Mouse (Mus musculus) heart, embryonic 15.5 days (tissue): Measurements from ENCODE around the gene Prdm1. TPM values are rescaled to one million over a fixed set of nuclear protein-coding genes. Genes with fewer than 3 reads are reported as not detected.

Experiments used
- ATAC-seq: fragments of 200-750 bp; cut with Nextera tagmentation; replicated peaks from 2 replicates; pipeline ENCODE4 v1.8.0; 2017; ENCODE audit warnings: low read depth, moderate TSS enrichment; ENCODE audit not compliant: insufficient number of reproducible peaks, insufficient read depth, low FRiP score
- H3K27ac ChIP-seq: fragments of 300-500 bp; sonication (generic); 2 replicates; pipeline ENCODE4 v1.5.1; 2015; ENCODE audit warnings: mild to moderate bottlenecking, inconsistent platforms
- H3K27me3 ChIP-seq: fragments of 300-500 bp; sonication (generic); 2 replicates; pipeline ENCODE4 v1.6.1; 2015; ENCODE audit warnings: inconsistent platforms
- H3K36me3 ChIP-seq: fragments of 300-500 bp; sonication (generic); 2 replicates; pipeline ENCODE4 v1.6.1; 2015; ENCODE audit warnings: mild to moderate bottlenecking, inconsistent platforms
- H3K4me1 ChIP-seq: fragments of 300-500 bp; sonication (generic); replicated peaks from 2 replicates; pipeline ENCODE4 v1.6.1; 2015; ENCODE audit warnings: inconsistent platforms
- H3K4me2 ChIP-seq: fragments of 300-500 bp; sonication (generic); 2 replicates; pipeline ENCODE4 v1.6.1; 2015; ENCODE audit warnings: inconsistent platforms, mild to moderate bottlenecking, moderate library complexity
- H3K4me3 ChIP-seq: fragments of 300-500 bp; sonication (generic); 2 replicates; pipeline ENCODE4 v1.5.1; 2015; ENCODE audit warnings: mild to moderate bottlenecking, inconsistent platforms
- H3K9ac ChIP-seq: fragments of 300-500 bp; sonication (generic); 2 replicates; pipeline ENCODE4 v1.6.1; 2015; ENCODE audit warnings: mild to moderate bottlenecking, inconsistent platforms
- H3K9me3 ChIP-seq: fragments of 300-500 bp; sonication (generic); replicated peaks from 2 replicates; pipeline ENCODE4 v1.6.1; 2016; ENCODE audit warnings: inconsistent platforms
- WGBS: fragments of 180-500 bp; shearing (Covaris S2); methylation state at CpG from one replicate; pipeline ENCODE4 v1.1.7; 2015; ENCODE audit warnings: mixed read lengths; 5-methylcytosine and 5-hydroxymethylcytosine counted together
- polyA plus RNA-seq: library from polyadenylated mRNA; unstranded; fragments of >200 nt; fragmentation: Nextera tagmentation; extraction: Ambion mirVana; gene quantifications from 2 replicates; pipeline ENCODE4 v1.2.1, GENCODE M21; 2015

The Prdm1 gene
- polyA plus RNA-seq, 1 experiment from 2014 or later = 0.83 TPM

DNA sequence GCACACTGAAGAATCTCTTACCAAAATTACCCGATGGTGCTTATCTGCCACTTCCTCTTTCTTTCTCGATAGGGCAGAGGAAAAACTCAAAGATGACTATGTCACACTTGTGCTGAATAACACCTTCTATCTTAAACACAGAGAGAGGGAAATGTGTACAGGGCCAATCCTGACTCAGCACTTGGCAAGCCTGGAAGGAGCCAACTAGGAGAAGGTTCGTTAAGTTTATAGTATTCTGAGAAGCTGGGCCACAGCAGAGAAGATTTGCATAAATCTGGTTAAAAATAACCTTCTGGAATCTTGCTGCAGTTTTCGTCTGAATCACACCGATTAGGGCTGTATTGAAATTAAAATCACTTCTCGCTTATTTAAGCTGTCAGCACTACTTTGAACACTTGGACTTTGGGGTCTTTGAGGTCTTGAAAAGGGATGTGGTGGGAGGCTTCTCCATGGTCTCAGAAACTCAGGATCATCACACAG lies 93.6 kb downstream of the Prdm1 start:
- Histone ChIP-seq H3K4me2 (no peak overlapping the region), H3K36me3 (no peaks in the 10 kb centered on the region), H3K9me3 (no peaks in the 10 kb centered on the region), H3K9ac (no peak overlapping the region), H3K27me3 (no peaks in the 10 kb centered on the region), H3K27ac (no peak overlapping the region), H3K4me1 (no peaks in the 10 kb centered on the region), H3K4me3 (no peak overlapping the region)
- no peak for ATAC-seq
- WGBS = 45% methylated on average over 6 of the region's 6 CpGs

DNA sequence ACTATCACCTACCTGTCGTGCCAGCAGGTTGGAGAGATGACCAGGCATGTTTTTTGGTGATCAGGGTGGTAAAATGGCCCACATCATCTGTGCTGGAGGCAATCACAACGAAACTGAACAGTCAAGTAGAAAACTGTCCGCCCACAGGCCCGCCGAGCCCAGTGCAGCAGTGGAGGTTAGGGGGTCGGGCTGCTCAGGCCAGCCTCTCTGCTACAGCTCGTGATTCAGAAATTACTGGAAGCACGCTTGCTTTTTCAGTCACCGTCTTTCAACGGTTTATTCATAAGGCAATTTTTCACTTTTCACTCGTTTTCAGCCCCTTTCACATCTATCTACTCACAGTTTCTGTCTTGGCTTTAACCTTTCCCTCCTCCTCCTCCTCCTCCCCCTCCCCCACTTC lies 96.1 kb downstream of the Prdm1 start:
- Histone ChIP-seq H3K9ac (no peak overlapping the region), H3K27ac (no peak overlapping the region), H3K9me3 (no peaks in the 10 kb centered on the region), H3K4me1 (no peaks in the 10 kb centered on the region; the same call in 1 of the 2 replicates), H3K27me3 (no peaks in the 10 kb centered on the region), H3K4me3 (no peak overlapping the region), H3K4me2 (no peak overlapping the region), H3K36me3 (no peaks in the 10 kb centered on the region)
- 79% methylated on average over 11 of the region's 11 CpGs for WGBS
- ATAC-seq = no peak

DNA sequence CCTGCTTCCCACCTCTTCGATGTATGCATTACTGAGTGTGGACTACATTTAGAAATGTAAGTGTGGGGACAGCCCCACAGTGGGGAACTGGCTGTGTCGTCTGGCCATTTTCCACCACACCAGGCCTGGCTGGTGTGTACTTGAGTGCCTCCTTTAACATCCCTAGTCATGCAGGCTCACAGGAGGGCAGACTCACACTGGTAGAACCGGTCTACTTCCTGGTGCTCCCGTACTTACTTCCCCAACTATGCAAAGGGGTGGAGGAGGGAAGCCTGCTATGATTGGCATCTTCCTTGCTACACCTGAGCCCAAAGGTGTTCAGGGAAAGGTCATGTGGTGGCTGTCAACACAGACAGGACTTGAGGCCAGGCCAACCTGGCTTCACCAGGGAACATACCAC lies 96.6 kb downstream of the Prdm1 start:
- no peaks in the 10 kb centered on the region for H3K9me3 ChIP-seq
- ATAC-seq = no peak

DNA sequence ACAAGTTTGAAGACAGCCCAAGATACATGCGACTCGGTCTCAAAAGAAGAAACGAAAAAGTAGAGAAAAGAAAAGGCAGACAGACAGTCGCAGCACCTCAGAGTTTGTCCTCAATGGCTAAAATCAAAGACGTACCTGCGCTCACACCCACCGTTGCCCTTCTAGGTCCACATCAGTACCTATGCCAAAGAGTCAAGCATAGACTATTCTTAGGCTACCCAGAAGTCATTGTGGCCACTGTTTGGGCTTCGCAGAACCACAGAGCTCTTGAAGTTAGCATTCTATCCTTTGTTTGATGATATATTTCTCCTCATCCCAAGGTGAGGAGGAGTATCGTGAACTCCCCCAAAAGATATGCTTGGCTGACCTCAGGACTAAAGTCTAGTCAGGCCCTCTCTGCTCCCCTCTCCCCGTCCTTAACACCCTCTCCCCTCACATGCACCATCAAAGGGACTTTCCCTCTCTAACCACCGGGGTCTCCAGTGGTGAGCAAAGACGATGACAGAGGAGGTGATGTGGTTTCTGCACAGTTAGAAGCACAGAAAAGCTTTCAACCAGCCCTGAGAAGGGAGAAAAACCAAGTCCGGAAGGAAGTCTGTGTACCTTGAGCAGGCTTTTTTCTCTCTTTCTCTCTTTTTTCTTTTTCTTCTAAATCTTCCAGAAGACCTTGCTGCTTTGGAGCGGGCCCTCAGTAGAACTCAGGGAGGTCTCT lies 99.0 kb downstream of the Prdm1 start:
- ATAC-seq = no peak
- Histone ChIP-seq H3K27ac (no peak overlapping the region), H3K36me3 (no peaks in the 10 kb centered on the region), H3K4me3 (no peak overlapping the region), H3K9me3 (no peaks in the 10 kb centered on the region), H3K9ac (no peak overlapping the region), H3K4me1 (no peaks in the 10 kb centered on the region; the same call in 1 of the 2 replicates), H3K27me3 (no peaks in the 10 kb centered on the region), H3K4me2 (no peak overlapping the region)
- 88% methylated on average over 14 of the region's 14 CpGs for WGBS

More for the DNA sequence above, 96.6 kb downstream of the Prdm1 start:
- no peaks in the 10 kb centered on the region for H3K36me3 ChIP-seq
- 76% methylated on average over 4 of the region's 4 CpGs for WGBS
- H3K27me3 ChIP-seq = no peaks in the 10 kb centered on the region
- no peak overlapping the region for H3K4me2 ChIP-seq
- no peaks in the 10 kb centered on the region; the same call in 1 of the 2 replicates for H3K4me1 ChIP-seq
- no peak overlapping the region for H3K9ac ChIP-seq
- H3K4me3 ChIP-seq = no peak overlapping the region
- H3K27ac ChIP-seq = no peak overlapping the region

DNA sequence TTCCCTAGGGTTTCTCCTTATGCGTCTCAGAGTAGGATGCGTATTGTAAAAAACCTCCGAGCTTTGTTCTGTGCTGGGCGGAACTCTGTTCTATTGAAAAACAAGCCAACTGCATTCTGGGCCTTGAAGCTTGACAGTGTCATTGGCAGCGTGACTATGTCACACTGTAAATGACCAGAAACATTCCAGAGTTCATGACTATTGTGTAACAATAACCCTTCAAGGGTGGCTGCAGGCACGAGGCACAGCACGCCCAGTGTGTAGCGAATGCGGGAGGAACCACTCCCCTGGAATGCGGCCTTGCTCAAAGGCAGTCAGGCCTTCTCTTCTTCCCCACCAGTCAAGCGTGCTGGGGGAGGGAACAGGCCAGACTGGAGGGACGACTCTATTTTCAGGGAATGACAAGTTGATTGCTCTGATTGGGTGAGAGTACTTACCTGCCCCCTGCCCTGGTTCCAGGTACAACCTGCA lies 100.4 kb downstream of the Prdm1 start:
- no peaks in the 10 kb centered on the region for H3K27me3 ChIP-seq
- peak; percentile 53 for ATAC-seq
- H3K36me3 ChIP-seq = no peaks in the 10 kb centered on the region
- 50% methylated on average over 12 of the region's 12 CpGs for WGBS
- no peaks in the 10 kb centered on the region for H3K9me3 ChIP-seq
- no peak overlapping the region for H3K4me3 ChIP-seq
- H3K27ac ChIP-seq = no peak overlapping the region
- no peaks in the 10 kb centered on the region; the same call in 1 of the 2 replicates for H3K4me1 ChIP-seq
- no peak overlapping the region for H3K9ac ChIP-seq
- no peak overlapping the region for H3K4me2 ChIP-seq

DNA sequence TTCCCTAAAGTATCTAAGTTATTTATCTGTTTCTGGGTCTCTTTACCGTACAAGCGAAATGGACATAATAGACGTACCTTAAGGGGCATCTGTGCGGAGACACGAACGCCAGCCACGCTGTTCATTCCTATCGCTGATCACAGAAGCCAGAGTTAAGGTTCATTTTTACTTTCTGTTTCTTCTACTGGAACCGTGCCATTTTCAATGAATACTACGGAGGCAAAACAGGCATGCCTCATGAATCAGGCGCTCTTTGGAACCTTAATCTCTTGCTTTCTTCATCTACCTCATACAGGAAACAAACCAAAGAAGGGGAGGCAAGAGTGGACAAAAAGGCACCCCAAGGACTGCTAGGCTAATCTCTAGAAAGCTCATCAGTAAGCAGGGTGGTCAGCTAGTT lies 100.9 kb downstream of the Prdm1 start:
- H3K27me3 ChIP-seq = no peaks in the 10 kb centered on the region
- H3K27ac ChIP-seq = no peak overlapping the region
- H3K9me3 ChIP-seq = no peaks in the 10 kb centered on the region
- 87% methylated on average over 11 of the region's 11 CpGs for WGBS
- no peak overlapping the region for H3K4me3 ChIP-seq
- H3K4me1 ChIP-seq = no peaks in the 10 kb centered on the region; the same call in 1 of the 2 replicates
- H3K9ac ChIP-seq = no peak overlapping the region
- no peaks in the 10 kb centered on the region for H3K36me3 ChIP-seq
- no peak overlapping the region for H3K4me2 ChIP-seq
- no peak for ATAC-seq

DNA sequence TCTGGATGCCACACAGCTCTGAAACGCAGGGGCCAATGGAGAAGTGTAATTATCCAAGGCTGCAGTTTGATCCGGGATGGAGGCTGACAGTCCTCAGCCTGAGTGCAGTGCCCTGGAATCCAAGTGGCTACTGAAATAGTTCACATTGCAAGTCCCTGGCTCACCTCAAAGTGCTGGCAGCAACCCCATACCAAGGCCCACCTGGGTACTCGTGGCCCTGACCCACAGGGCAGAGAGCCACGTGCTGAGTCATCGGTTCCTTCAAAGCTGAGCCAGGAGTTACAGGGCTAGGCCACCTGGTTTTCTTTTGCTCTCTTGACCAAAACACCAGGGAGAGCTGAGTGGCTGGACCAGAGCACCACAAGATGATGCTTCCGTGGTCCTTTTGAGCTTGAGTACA lies 103.3 kb downstream of the Prdm1 start:
- Histone ChIP-seq H3K36me3 (no peaks in the 10 kb centered on the region), H3K4me2 (no peak overlapping the region), H3K27me3 (no peaks in the 10 kb centered on the region), H3K4me3 (no peak overlapping the region), H3K9me3 (no peaks in the 10 kb centered on the region), H3K9ac (no peak overlapping the region), H3K4me1 (no peaks in the 10 kb centered on the region; the same call in 1 of the 2 replicates), H3K27ac (no peak overlapping the region)
- WGBS = 54% methylated on average over 6 of the region's 6 CpGs
- ATAC-seq = no peak

DNA sequence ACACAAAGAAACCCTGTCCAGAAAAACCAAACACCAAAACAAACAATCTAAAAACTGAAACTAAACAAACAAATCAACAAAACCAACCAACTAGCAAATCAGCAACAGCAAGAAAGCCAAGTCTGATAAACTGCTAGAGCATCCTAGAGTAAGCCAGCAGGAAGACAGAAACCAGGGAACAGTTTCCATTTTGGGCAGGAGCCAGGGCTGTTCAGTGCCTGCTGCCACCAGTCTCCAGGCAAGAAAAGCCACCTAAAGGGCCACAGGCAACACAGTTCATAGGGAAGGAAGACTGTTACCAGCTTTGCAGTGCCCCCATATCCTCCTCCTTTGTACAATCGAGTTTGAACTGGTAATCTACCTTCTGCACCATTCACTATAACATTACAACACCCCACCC lies 106.4 kb downstream of the Prdm1 start:
- no peak overlapping the region for H3K4me3 ChIP-seq
- H3K4me1 ChIP-seq = no peaks in the 10 kb centered on the region
- H3K36me3 ChIP-seq = no peaks in the 10 kb centered on the region
- no peaks in the 10 kb centered on the region for H3K9me3 ChIP-seq
- H3K9ac ChIP-seq = no peak overlapping the region
- H3K4me2 ChIP-seq = no peak overlapping the region
- no peak for ATAC-seq
- whole genome bisulfite sequencing = 46% methylated on average over 1 of the region's 1 CpGs
- H3K27ac ChIP-seq = no peak overlapping the region
- no peaks in the 10 kb centered on the region for H3K27me3 ChIP-seq

DNA sequence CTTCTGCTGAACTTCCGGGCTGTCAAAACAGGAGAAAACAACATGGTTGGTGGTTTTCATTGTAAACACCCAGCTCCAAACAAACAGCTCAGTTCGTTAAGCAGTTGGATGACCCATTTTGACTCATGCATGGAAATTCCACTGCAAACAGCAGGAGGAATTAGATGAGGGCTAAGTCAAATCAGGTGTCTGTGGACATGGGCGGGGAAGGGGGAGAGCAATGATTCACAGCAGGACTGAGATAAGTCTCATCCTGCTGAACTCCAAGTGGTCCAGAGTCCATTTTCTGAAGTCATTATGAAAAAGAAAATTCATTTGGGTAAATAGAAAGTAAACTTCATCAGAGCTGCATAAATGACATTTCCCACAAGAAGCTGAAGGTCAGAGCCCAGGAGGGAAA lies 108.1 kb downstream of the Prdm1 start:
- no peak for ATAC-seq
- no peak overlapping the region for H3K4me2 ChIP-seq
- 78% methylated on average over 3 of the region's 3 CpGs for WGBS
- H3K4me3 ChIP-seq = no peak overlapping the region
- H3K9me3 ChIP-seq = no peaks in the 10 kb centered on the region
- H3K27me3 ChIP-seq = no peaks in the 10 kb centered on the region
- H3K27ac ChIP-seq = no peak overlapping the region
- H3K36me3 ChIP-seq = no peaks in the 10 kb centered on the region
- no peaks in the 10 kb centered on the region for H3K4me1 ChIP-seq
- H3K9ac ChIP-seq = no peak overlapping the region

DNA sequence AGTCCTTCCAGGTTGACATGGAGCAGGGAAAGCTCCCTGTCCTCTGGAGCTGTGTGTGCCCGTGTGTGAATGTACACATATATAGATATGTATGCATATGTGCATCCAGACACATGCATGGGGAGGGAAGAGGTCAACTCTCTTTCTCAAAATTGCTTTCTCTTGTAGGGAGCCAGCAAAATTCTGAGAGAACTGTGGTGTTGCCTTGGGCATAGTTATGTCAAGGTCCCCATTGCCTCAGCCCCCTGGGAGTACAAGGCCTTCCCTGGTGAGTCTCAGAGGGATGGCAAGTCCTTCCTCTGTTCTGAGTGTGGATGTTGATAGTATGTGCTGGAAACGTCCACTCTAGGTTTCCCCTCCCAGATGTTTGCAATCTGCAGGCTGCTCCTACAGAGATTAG lies 109.4 kb downstream of the Prdm1 start:
- Histone ChIP-seq H3K9me3 (no peaks in the 10 kb centered on the region), H3K4me2 (no peak overlapping the region), H3K4me1 (no peaks in the 10 kb centered on the region), H3K36me3 (no peaks in the 10 kb centered on the region), H3K27ac (no peak overlapping the region), H3K4me3 (no peak overlapping the region), H3K9ac (no peak overlapping the region), H3K27me3 (no peaks in the 10 kb centered on the region)
- WGBS = 48% methylated on average over 2 of the region's 2 CpGs
- no peak for ATAC-seq

DNA sequence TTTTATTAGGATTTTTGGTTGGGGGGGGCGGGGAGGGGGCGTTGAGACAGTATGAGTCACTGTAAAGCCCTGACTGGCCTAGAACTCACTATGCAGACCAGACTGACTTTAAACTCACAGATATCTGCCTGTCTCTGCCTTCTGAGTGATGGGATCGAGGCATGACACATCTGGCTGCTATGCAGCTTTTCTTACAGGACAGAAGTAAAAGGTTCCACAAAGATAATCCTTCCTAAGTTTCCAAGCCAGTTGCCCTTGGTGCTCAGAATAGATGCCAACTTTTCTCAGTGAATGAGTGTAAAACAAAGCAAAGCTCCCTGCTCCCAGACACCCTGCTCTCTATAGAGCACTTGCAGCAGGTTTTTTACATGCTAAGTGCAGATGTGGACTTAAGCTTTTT lies 112.7 kb downstream of the Prdm1 start:
- Histone ChIP-seq H3K9me3 (no peaks in the 10 kb centered on the region), H3K27me3 (no peaks in the 10 kb centered on the region), H3K9ac (no peak overlapping the region), H3K27ac (no peak overlapping the region), H3K36me3 (no peaks in the 10 kb centered on the region), H3K4me1 (no peaks in the 10 kb centered on the region), H3K4me2 (no peak overlapping the region), H3K4me3 (no peak overlapping the region)
- ATAC-seq = no peak
- 66% methylated on average over 3 of the region's 3 CpGs for WGBS

DNA sequence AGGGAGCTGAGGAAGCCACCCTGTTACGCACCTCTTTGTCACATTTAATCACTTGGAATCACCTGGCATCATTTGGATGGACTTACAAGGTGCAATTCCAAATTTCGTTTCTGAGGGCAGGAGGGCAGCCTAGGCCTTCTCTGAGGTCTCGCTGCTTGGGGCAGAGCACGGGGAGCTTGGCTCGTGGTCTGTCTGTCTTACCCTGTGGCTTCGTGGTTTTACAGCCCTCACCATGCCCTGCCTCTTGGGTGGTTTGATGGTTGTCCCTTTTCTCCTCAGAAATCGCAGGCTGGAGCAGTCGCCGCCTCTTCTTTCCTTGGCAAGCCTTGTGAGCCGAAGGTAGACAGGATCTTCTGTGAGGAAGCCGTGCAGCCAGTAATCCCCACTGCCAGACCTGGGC lies 118.3 kb downstream of the Prdm1 start:
- WGBS = 82% methylated on average over 11 of the region's 11 CpGs
- Histone ChIP-seq H3K4me1 (no peaks in the 10 kb centered on the region), H3K9me3 (no peaks in the 10 kb centered on the region), H3K4me3 (no peak overlapping the region), H3K9ac (no peak overlapping the region), H3K27ac (no peak overlapping the region), H3K36me3 (no peaks in the 10 kb centered on the region), H3K4me2 (no peak overlapping the region), H3K27me3 (no peaks in the 10 kb centered on the region)
- ATAC-seq = no peak
